Mouse (Mus musculus) olfactory bulb, adult 2 months (tissue): ENCODE results near the gene Gm20479.

Source experiments
- CTCF ChIP-seq: fragments of 200-500 bp; IDR thresholded peaks from 2 replicates; pipeline ENCODE4 v1.5.1; 2012; ENCODE audit warnings: low read depth, mild to moderate bottlenecking, low read length, moderate library complexity; ENCODE audit not compliant: insufficient read depth
- POLR2A ChIP-seq: fragments of 200-500 bp; IDR thresholded peaks from 2 replicates; pipeline ENCODE4 v1.6.1; 2012; ENCODE audit warnings: mild to moderate bottlenecking, low read depth, low read length, moderate library complexity; ENCODE audit not compliant: insufficient read depth

DNA sequence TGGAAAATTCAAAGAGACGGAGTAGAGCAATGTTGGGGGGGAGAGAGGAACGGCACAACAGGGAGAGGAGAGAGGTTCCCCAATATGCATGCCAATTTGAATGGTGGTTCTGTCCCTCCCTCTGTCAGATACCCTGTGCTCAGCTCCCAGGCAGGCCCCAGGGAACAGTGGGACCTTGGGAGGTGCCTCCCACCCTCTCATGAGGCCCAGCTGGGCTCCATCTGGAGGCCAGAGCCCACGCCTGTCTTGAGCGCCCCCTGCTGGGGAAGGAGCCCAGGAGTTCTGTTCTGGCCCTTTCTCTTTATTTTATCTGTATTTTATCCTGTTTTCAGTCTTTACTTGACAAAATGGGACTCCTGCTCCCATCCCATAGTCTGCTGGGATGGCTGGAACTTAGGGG, 27.5 kb upstream of the Gm20479 start:
- TF ChIP-seq CTCF (peak; percentile 75), POLR2A (no peak)
